Mouse (Mus musculus): ENCODE measurements around the gene Nsa2.

The Nsa2 gene

DNA sequence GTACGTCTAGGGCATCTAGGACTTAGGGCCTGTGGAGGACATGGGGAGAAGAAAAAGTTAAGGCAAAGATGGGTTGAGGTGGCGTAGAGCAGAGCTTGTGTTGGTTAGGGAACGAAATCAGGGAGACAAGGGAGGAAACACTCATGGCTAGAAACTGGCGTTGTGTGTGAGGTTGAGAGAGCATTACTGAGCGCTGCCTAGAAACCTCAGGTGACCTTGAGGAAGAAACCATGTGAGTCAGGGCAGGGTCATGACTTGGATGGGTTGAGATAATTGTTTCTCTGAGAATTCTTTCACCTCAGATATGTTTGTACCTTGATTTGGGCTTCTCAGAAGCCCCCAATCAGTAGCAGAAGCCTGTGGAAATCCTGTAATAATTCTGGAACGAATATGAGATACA is 50.3 kb downstream of the Nsa2 start:
- no peak for DNase-seq (ENCODE audit: low spot score in 2 of 2)

DNA sequence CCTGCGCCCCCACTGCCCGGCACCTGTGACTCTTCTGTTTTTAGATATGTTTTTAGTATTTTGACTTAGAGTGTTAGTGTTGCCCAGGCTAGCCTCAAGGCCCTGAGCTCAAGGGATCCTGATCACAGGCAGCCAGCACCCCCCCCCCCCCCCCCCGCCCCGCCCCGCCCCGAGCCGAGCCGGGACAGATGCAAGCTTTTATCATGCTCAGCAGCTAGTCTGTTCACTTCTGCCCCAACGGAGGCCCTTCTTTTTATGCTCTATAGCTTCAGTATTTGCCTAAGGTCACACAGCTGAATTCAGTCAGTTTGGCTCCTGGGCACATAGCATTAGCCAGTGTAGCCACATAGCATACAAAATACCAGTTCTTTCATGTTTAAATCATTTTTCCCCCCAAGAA is 51.4 kb downstream of the Nsa2 start:
- no peak for DNase-seq (ENCODE audit: low spot score in 2 of 2)

DNA sequence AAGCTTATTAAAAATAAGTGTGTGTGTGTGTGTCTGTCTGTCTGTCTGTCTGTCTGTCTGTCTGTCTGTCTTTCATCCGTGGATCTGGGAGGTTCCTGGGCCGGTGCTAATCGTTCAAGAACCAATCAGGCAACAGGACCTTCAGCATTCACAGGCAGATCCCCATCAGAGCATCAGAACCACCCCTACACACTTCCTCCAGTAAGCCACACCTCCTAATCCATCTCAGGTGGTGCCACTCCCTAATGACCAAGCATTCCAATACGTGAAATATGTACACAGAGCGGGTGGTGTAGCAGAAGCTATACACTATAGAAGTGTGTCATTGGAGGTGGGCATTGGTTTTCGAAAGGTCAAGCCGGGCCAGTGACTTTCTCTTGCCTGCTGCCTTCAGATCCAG is 55.3 kb downstream of the Nsa2 start:
- DNase-seq (ENCODE audit: low spot score in 2 of 2): no peak

DNA sequence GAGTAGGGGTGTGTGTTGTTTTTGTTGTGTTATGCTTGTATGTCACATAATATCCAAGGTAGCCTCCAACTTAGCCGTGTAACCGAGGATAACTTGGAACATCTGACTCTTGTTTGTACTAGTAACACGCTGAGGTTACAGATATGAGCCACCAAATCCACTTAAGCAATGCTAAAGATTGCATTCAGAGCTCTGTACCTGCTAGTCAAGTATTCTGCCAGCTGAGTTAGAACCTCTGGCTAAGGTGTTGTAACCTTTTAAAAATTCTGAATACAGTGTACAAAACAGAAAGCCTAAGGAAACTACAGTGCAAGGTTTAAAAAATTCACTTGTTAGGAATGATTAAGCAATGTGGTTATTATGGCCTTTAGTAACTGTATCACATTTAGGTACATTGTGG is 57.1 kb downstream of the Nsa2 start:
- DNase-seq (ENCODE audit: low spot score in 2 of 2): no peak

DNA sequence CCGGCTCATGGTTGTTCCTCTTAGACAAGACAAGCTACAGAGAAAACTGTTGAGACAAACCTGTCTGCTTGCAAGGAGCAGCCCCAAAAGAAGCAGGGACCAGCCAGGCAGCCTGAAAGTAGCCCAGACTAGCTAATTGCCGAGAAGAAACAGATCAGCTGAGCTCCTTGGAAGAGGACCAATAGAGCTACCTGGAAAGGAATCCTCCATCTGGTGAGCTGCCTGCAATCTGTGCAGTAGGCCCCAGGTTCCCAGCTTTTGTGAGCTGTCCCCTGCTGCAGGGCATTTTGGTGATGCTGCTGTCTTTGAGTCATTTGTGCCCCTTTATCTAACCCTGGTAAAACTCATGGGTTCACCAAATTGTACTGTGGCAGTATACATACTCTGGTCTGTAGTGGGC is 57.5 kb downstream of the Nsa2 start:
- DNase-seq (ENCODE audit: low spot score in 2 of 2): no peak
